Mouse (Mus musculus): ENCODE data around the gene Wdr31. TPM values are rescaled to one million over a fixed set of nuclear protein-coding genes. Genes with fewer than 3 reads are reported as not detected.

Wdr31 gene
- total RNA-seq, 2 experiments from 2014 or later, result 6.9 to 8.8 TPM

- Histone ChIP-seq H3K27ac (no peak overlapping the region), H3K4me3 (no peak overlapping the region)
- intact Hi-C loops (cut with DNase I), result no loop called here
- no peak for DNase-seq (ENCODE audit: extremely low spot score in 1 of 2, low spot score in 2 of 2)
- no peak for TF ChIP-seq CTCF (IDR thresholded peaks at IDR 0.05)
Observed at GRCm38 (mm10) chr4:62475793-62476192, 5.1 kb upstream of the Wdr31 start.

GRCm38 (mm10) chr4:62475131-62475530, 4.4 kb upstream of the Wdr31 start:
- Histone ChIP-seq H3K4me3 (no peak overlapping the region), H3K27ac (no peak overlapping the region)
- TF ChIP-seq CTCF (IDR thresholded peaks at IDR 0.05), result no peak
- intact Hi-C loops (cut with DNase I), result no loop called here
- DNase-seq (ENCODE audit: extremely low spot score in 1 of 2, low spot score in 2 of 2), result no peak

GRCm38 (mm10) chr4:62472071-62472470, 1.4 kb upstream of the Wdr31 start:
- H3K4me3 ChIP-seq, result no peak overlapping the region
- no peak overlapping the region for H3K27ac ChIP-seq
- intact Hi-C loops (cut with DNase I), result loop anchor here (1.0 kb wide), 1 partner anchor 24 kb away; no protein-coding TSS in a partner anchor
- TF ChIP-seq CTCF (IDR thresholded peaks at IDR 0.05), result no peak
- peak in 1 of 2 experiments; percentile 25 for DNase-seq (ENCODE audit: extremely low spot score in 1 of 2, low spot score in 2 of 2)

- no peak overlapping the region for H3K4me3 ChIP-seq
- no peak for DNase-seq (ENCODE audit: extremely low spot score in 1 of 2, low spot score in 2 of 2)
- intact Hi-C loops (cut with DNase I), result no loop called here
- no peak overlapping the region for H3K27ac ChIP-seq
- TF ChIP-seq CTCF (IDR thresholded peaks at IDR 0.05), result peak; percentile 38
Observed at GRCm38 (mm10) chr4:62468158-62468557, 2.5 kb downstream of the Wdr31 start.

- intact Hi-C loops (cut with DNase I), result no loop called here
- TF ChIP-seq CTCF (IDR thresholded peaks at IDR 0.05), result no peak
- no peak for DNase-seq (ENCODE audit: extremely low spot score in 1 of 2, low spot score in 2 of 2)
- Histone ChIP-seq H3K27ac (no peak overlapping the region), H3K4me3 (no peak overlapping the region)
Observed at GRCm38 (mm10) chr4:62463124-62463523, 7.6 kb downstream of the Wdr31 start.

GRCm38 (mm10) chr4:62460348-62460747, 10.3 kb downstream of the Wdr31 start:
- no peak for TF ChIP-seq CTCF (IDR thresholded peaks at IDR 0.05)

GRCm38 (mm10) chr4:62459081-62459480, 11.6 kb downstream of the Wdr31 start:
- no peak overlapping the region for H3K27ac ChIP-seq
- peak; percentile 22 to 25 for DNase-seq (ENCODE audit: extremely low spot score in 1 of 2, low spot score in 2 of 2)
- intact Hi-C loops (cut with DNase I), result loop anchor here (5.0 kb wide), 3 partner anchors 38 to 303 kb away; partner anchors contain the start of gene Alad
- no peak for TF ChIP-seq CTCF (IDR thresholded peaks at IDR 0.05)
- H3K4me3 ChIP-seq, result no peak overlapping the region

More at GRCm38 (mm10) chr4:62460348-62460747, 10.3 kb downstream of the Wdr31 start:
- no peak for DNase-seq (ENCODE audit: extremely low spot score in 1 of 2, low spot score in 2 of 2)
- intact Hi-C loops (cut with DNase I), result no loop called here
- no peak overlapping the region for H3K27ac ChIP-seq
- no peak overlapping the region for H3K4me3 ChIP-seq

GRCm38 (mm10) chr4:62454995-62455394, 15.7 kb downstream of the Wdr31 start:
- DNase-seq (ENCODE audit: extremely low spot score in 1 of 2, low spot score in 2 of 2), result peak in 1 of 2 experiments; percentile 28
- TF ChIP-seq CTCF (IDR thresholded peaks at IDR 0.05), result peak; percentile 72
- H3K4me3 ChIP-seq, result no peak overlapping the region
- no peak overlapping the region for H3K27ac ChIP-seq
- intact Hi-C loops (cut with DNase I), result loop anchor here (5.0 kb wide), 3 partner anchors 42 to 307 kb away; partner anchors contain the start of gene Alad

GRCm38 (mm10) chr4:62440986-62441385, 29.7 kb downstream of the Wdr31 start:
- no peak for DNase-seq (ENCODE audit: extremely low spot score in 1 of 2, low spot score in 2 of 2)
- TF ChIP-seq CTCF (IDR thresholded peaks at IDR 0.05), result no peak
- H3K4me3 ChIP-seq, result no peak overlapping the region
- intact Hi-C loops (cut with DNase I), result no loop called here
- H3K27ac ChIP-seq, result no peak overlapping the region

- no peak overlapping the region for H3K27ac ChIP-seq
- TF ChIP-seq CTCF (IDR thresholded peaks at IDR 0.05), result no peak
- H3K4me3 ChIP-seq, result no peak overlapping the region
- DNase-seq (ENCODE audit: extremely low spot score in 1 of 2, low spot score in 2 of 2), result no peak
- intact Hi-C loops (cut with DNase I), result no loop called here
Observed at GRCm38 (mm10) chr4:62440544-62440943, 30.2 kb downstream of the Wdr31 start.

GRCm38 (mm10) chr4:62439793-62440192, 30.9 kb downstream of the Wdr31 start:
- TF ChIP-seq CTCF (IDR thresholded peaks at IDR 0.05), result no peak
- intact Hi-C loops (cut with DNase I), result no loop called here
- no peak for DNase-seq (ENCODE audit: extremely low spot score in 1 of 2, low spot score in 2 of 2)
- Histone ChIP-seq H3K27ac (no peak overlapping the region), H3K4me3 (no peak overlapping the region)

GRCm38 (mm10) chr4:62437871-62438270, 32.8 kb downstream of the Wdr31 start:
- intact Hi-C loops (cut with DNase I), result no loop called here
- TF ChIP-seq CTCF (IDR thresholded peaks at IDR 0.05), result no peak
- DNase-seq (ENCODE audit: extremely low spot score in 1 of 2, low spot score in 2 of 2), result no peak
- Histone ChIP-seq H3K27ac (no peak overlapping the region), H3K4me3 (no peak overlapping the region)

GRCm38 (mm10) chr4:62437256-62437778, 33.4 kb downstream of the Wdr31 start:
- DNase-seq (ENCODE audit: extremely low spot score in 1 of 2, low spot score in 2 of 2), result no peak
- intact Hi-C loops (cut with DNase I), result no loop called here
- Histone ChIP-seq H3K4me3 (no peak overlapping the region), H3K27ac (no peak overlapping the region)
- no peak for TF ChIP-seq CTCF (IDR thresholded peaks at IDR 0.05)

Measured in left cerebral cortex, adult 2 months (tissue).